Comparison of ENCODE assay signal across 8 mouse cellular contexts in the genomic region with DNA sequence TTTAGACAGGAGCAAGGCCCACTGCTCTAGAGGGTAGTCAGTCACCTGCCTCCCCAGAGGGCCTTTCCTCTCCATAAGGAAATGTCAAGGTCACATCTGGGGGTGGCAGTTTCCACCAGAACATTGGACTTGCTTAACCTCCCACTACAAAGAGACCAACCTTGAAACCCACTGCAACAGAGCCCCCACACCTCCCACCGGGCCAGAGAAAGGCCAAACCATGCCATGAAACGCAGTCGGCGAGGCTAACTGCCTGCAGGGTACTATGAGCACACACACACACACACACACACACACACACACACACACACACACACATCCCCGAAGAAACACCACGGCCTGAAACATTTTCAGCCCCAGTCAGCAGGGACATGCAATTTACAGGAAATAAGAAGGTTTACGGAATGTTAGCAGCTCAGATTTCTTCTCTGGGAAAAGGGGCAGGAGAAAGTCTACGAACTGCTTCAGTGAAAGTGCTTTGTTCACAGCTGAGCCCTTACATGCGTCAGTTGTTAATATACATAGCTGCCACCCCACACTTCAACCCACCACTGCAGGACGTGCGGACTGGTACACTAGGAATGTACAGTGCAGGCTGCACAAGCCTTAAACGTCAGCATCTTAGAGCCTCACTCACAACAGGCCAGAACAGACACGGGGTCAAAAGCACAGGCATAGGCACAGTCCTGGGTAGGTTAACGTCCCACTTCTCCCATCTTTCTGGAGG. TPM values are rescaled to one million over a fixed set of nuclear protein-coding genes. Genes with fewer than 3 reads are reported as not detected.
DNase-seq lines count a peak whose midpoint lies in the region; ATAC-seq lines count a peak whose summit lies in the region.

No protein-coding gene starts in this region.

- peak overlapping the region; percentile 92 for H3K27ac ChIP-seq in neural tube, embryonic 15.5 days (replicated peaks)

- H3K4me2 ChIP-seq in neural tube, embryonic 15.5 days = peak overlapping the region; percentile 91

- peak overlapping the region; percentile 83 for H3K4me3 ChIP-seq in neural tube, embryonic 15.5 days (replicated peaks)

- peaks cover 9% of the 10 kb centered on the region for H3K27me3 ChIP-seq in neural tube, embryonic 15.5 days (replicated peaks)

- peak; percentile 33 for DNase-seq in kidney, adult 18-20 months
- DNase-seq in kidney, adult 9 months = no peak
- peak; percentile 76 for DNase-seq in adrenal gland, postnatal 10 days
- peak; percentile 58 for DNase-seq in forelimb bud, embryonic 11.5 days (ENCODE audit: low read depth, low spot score)
- peak; percentile 33 to 54 for DNase-seq in kidney, postnatal 4 days
- no peak for DNase-seq in gastrocnemius, postnatal 4 days (ENCODE audit: low spot score in 2 of 2)
- no peak for DNase-seq in cerebellum, postnatal 10 days

- 15% methylated on average over 14 of the region's 14 CpGs for WGBS in neural tube, embryonic 15.5 days

- H3K4me1 ChIP-seq in neural tube, embryonic 15.5 days = peaks cover 44% of the 10 kb centered on the region

- H3K36me3 ChIP-seq in neural tube, embryonic 15.5 days = no peaks in the 10 kb centered on the region

- no peaks in the 10 kb centered on the region for H3K9me3 ChIP-seq in neural tube, embryonic 15.5 days (replicated peaks)

- peak; percentile 51; the same call in 1 of the 2 replicates for ATAC-seq in neural tube, embryonic 15.5 days (ENCODE audit: low FRiP score)

- H3K9ac ChIP-seq in neural tube, embryonic 15.5 days (replicated peaks) = peak overlapping the region; percentile 93

RNA-seq across cellular contexts. Expression of a gene that starts 2.1 kb away (rescaled TPM):
- total RNA-seq in adrenal gland, postnatal 10 days (2021) = 10 to 100 TPM; 31.7 to 39.4 TPM
- polyA plus RNA-seq in neural tube, embryonic 15.5 days (2015; fragmentation: Nextera tagmentation; extraction: Ambion mirVana) = 42.0 and 50.9 TPM in 2 replicates
- 10 to 100 TPM; 12.9 to 13.2 TPM for total RNA-seq in gastrocnemius, postnatal 4 days (2021)

RNA-seq across cellular contexts. Expression of a gene that starts 16.2 kb away (rescaled TPM):
- not detected for total RNA-seq in adrenal gland, postnatal 10 days (2021)
- polyA plus RNA-seq in neural tube, embryonic 15.5 days (2015; fragmentation: Nextera tagmentation; extraction: Ambion mirVana) = 0.13 and 0.29 TPM in 2 replicates
- not detected for total RNA-seq in gastrocnemius, postnatal 4 days (2021)

Comparison
In these comparisons a context has a peak if more than half of its experiments do, and no peak if none do; other contexts are left out.
1. DNase-seq: peak in kidney, adult 18-20 months (single experiment), adrenal gland, postnatal 10 days (single experiment), forelimb bud, embryonic 11.5 days (single experiment) and kidney, postnatal 4 days (2 of 2); none in kidney, adult 9 months (single experiment), gastrocnemius, postnatal 4 days (0 of 2) and cerebellum, postnatal 10 days (0 of 2).